Mouse (Mus musculus): Measurements from ENCODE around the gene Tmed2. TPM values are rescaled to one million over a fixed set of nuclear protein-coding genes. Genes with fewer than 3 reads are reported as not detected.
"Not testable (repeated sequence)": the region's sequence is repeated elsewhere in the genome, so short reads cannot be mapped to it uniquely, and the experiment has no call there.

Gene Tmed2
- polyA plus RNA-seq, 1 experiment, result 254 TPM

GRCm38 (mm10) chr5:124528791-124529190, 11.7 kb upstream of the Tmed2 start:
- no peak for DNase-seq (ENCODE audit: low spot score)

GRCm38 (mm10) chr5:124529191-124529651, 11.3 kb upstream of the Tmed2 start:
- no peak for DNase-seq (ENCODE audit: low spot score)

- DNase-seq (ENCODE audit: low spot score), result no peak
Measured at GRCm38 (mm10) chr5:124529697-124530096, 10.8 kb upstream of the Tmed2 start.

GRCm38 (mm10) chr5:124530655-124531582, 9.6 kb upstream of the Tmed2 start, which contains the start of gene Rilpl1:
TSS of gene Rilpl1 (minus strand) at chr5:124531391.
- peak; percentile 63 for DNase-seq (ENCODE audit: low spot score)

GRCm38 (mm10) chr5:124531583-124531930, 8.9 kb upstream of the Tmed2 start:
- no peak for DNase-seq (ENCODE audit: low spot score)

- DNase-seq (ENCODE audit: low spot score), result no peak
Measured at GRCm38 (mm10) chr5:124532451-124532850, 8.0 kb upstream of the Tmed2 start.

GRCm38 (mm10) chr5:124535016-124535415, 5.5 kb upstream of the Tmed2 start:
- DNase-seq (ENCODE audit: low spot score), result no peak

GRCm38 (mm10) chr5:124536776-124537175, 3.7 kb upstream of the Tmed2 start:
- DNase-seq (ENCODE audit: low spot score), result no peak

GRCm38 (mm10) chr5:124538813-124539792, 1.4 kb upstream of the Tmed2 start:
- no peak for DNase-seq (ENCODE audit: low spot score)

GRCm38 (mm10) chr5:124539905-124540304, 590 bp upstream of the Tmed2 start:
- no peak for DNase-seq (ENCODE audit: low spot score)

GRCm38 (mm10) chr5:124540905-124541601, 558 bp downstream of the Tmed2 start:
- DNase-seq (ENCODE audit: low spot score), result peak; percentile 70

GRCm38 (mm10) chr5:124541602-124541973, 1.1 kb downstream of the Tmed2 start:
- no peak for DNase-seq (ENCODE audit: low spot score)

- DNase-seq (ENCODE audit: low spot score), result not testable (repeated sequence)
Measured at GRCm38 (mm10) chr5:124550737-124551136, 10.2 kb downstream of the Tmed2 start.

- DNase-seq (ENCODE audit: low spot score), result not testable (repeated sequence)
Measured at GRCm38 (mm10) chr5:124551349-124552093, 11.0 kb downstream of the Tmed2 start.

- DNase-seq (ENCODE audit: low spot score), result no peak
Measured at GRCm38 (mm10) chr5:124552094-124552472, 11.6 kb downstream of the Tmed2 start.

GRCm38 (mm10) chr5:124552558-124553307, 12.2 kb downstream of the Tmed2 start, which contains the start of gene Ddx55:
TSS of gene Ddx55 (plus strand) at chr5:124552864.
- DNase-seq (ENCODE audit: low spot score), result peak; percentile 78

- DNase-seq (ENCODE audit: low spot score), result no peak
Measured at GRCm38 (mm10) chr5:124553607-124554006, 13.1 kb downstream of the Tmed2 start.

GRCm38 (mm10) chr5:124555145-124555544, 14.7 kb downstream of the Tmed2 start:
- no peak for DNase-seq (ENCODE audit: low spot score)

- DNase-seq (ENCODE audit: low spot score), result no peak
Measured at GRCm38 (mm10) chr5:124571068-124571467, 30.6 kb downstream of the Tmed2 start.

- no peak for DNase-seq (ENCODE audit: low spot score)
Measured at GRCm38 (mm10) chr5:124575467-124575866, 35.0 kb downstream of the Tmed2 start.

Data from urinary bladder, adult 2 months (tissue).